ENCODE assay signal across 9 mouse cellular contexts in genomic region chr4:120172050-120172684, GRCm38 (mm10). TPM values are rescaled to one million over a fixed set of nuclear protein-coding genes. Genes with fewer than 3 reads are reported as not detected.
DNase-seq lines count a peak whose midpoint lies in the region; ATAC-seq and TF ChIP-seq lines count a peak whose summit lies in the region.
"Had no signal": no experiment of that assay in that cellular context is flagged by ENCODE, and none has a peak within 500 bp of the region (broad histone marks: within the 10 kb centered on the region; RNA-seq: fewer than 3 reads in every experiment).

No protein-coding gene starts in this region.

- H3K9ac ChIP-seq in heart, embryonic 12.5 days, result no peak overlapping the region
- H3K9ac ChIP-seq in forebrain, postnatal 0 days, result no peak overlapping the region

- H3K27me3 ChIP-seq in heart, embryonic 12.5 days (replicated peaks), result no peaks in the 10 kb centered on the region
- H3K27me3 ChIP-seq in forebrain, postnatal 0 days (ENCODE audit: insufficient read depth, low read length), result no peaks in the 10 kb centered on the region

- WGBS in heart, embryonic 12.5 days, result 18% methylated on average over 7 of the region's 7 CpGs
- WGBS in forebrain, postnatal 0 days, result 9% methylated on average over 7 of the region's 7 CpGs

- H3K27ac ChIP-seq in heart, embryonic 12.5 days (ENCODE audit: poor library complexity, severe bottlenecking), result no peak overlapping the region
- no peak overlapping the region for H3K27ac ChIP-seq in forebrain, postnatal 0 days (ENCODE audit: low read depth, low read length)
- H3K27ac ChIP-seq: macrophage had no signal

- peak; percentile 46; the same call in 1 of the 2 replicates for ATAC-seq in heart, embryonic 12.5 days (ENCODE audit: insufficient number of reproducible peaks, low FRiP score)
- ATAC-seq in forebrain, postnatal 0 days, result peak; percentile 89
- ATAC-seq in monocyte, adult 5-6 weeks (replicated peaks; ENCODE audit: insufficient number of reproducible peaks, low FRiP score, low TSS enrichment, poor library complexity, severe bottlenecking), result no peak
- no peak for ATAC-seq in activated CD4-positive, CD25-positive, alpha-beta regulatory T cell, adult 4 months

- H3K4me2 ChIP-seq in heart, embryonic 12.5 days, result no peak overlapping the region
- no peak overlapping the region for H3K4me2 ChIP-seq in forebrain, postnatal 0 days (ENCODE audit: low read depth)

- no peak for TF ChIP-seq CTCF in forebrain, postnatal 0 days (IDR thresholded peaks at IDR 0.05; ENCODE audit: low read depth)

- H3K4me3 ChIP-seq in heart, embryonic 12.5 days, result no peak overlapping the region
- H3K4me3 ChIP-seq in forebrain, postnatal 0 days (ENCODE audit: low read depth, low read length), result no peak overlapping the region

- H3K4me1 ChIP-seq in heart, embryonic 12.5 days (replicated peaks), result peaks cover 29% of the 10 kb centered on the region
- peaks cover 6% of the 10 kb centered on the region; the same call in 1 of the 2 replicates for H3K4me1 ChIP-seq in forebrain, postnatal 0 days (ENCODE audit: insufficient read depth)

- H3K36me3 ChIP-seq in heart, embryonic 12.5 days, result no peaks in the 10 kb centered on the region
- H3K36me3 ChIP-seq in forebrain, postnatal 0 days (ENCODE audit: insufficient read depth), result no peaks in the 10 kb centered on the region

- no peak for DNase-seq in heart, adult 9 months (ENCODE audit: low spot score in 2 of 2)
- DNase-seq in NIH3T3 (ENCODE audit: low read depth), result peak; percentile 76
- DNase-seq in forebrain, postnatal 0 days, result peak; percentile 78
- peak; percentile 66 to 77 for DNase-seq in layer of hippocampus, postnatal 10 days (ENCODE audit: low spot score in 2 of 2)
- peak; percentile 62 for DNase-seq in ovary, postnatal 36 days (ENCODE audit: low spot score)

- H3K9me3 ChIP-seq in heart, embryonic 12.5 days (replicated peaks), result no peaks in the 10 kb centered on the region
- no peaks in the 10 kb centered on the region for H3K9me3 ChIP-seq in forebrain, postnatal 0 days (ENCODE audit: low read length)

RNA-seq across cellular contexts. Expression of gene Edn2, which starts 11.2 kb away (rescaled TPM):
- polyA plus RNA-seq in heart, embryonic 12.5 days (2016; fragmentation: Nextera tagmentation; extraction: Ambion mirVana), result 0.38 and 0.55 TPM in 2 replicates
- not detected in 2 replicates for total RNA-seq in forebrain, postnatal 0 days (2014; rRNA removed)
- 0.13 TPM in 1 of 2 replicates, not detected in the other for polyA plus RNA-seq in forebrain, postnatal 0 days (2015; fragmentation: Nextera tagmentation; extraction: Ambion mirVana)
- total RNA-seq in layer of hippocampus, postnatal 10 days (2021), result not detected
- total RNA-seq in monocyte, adult 5-6 weeks (2017), result not detected in 3 replicates
- not detected for polyA plus RNA-seq in activated CD4-positive, CD25-positive, alpha-beta regulatory T cell, adult 4 months (2017; shearing (Covaris generic))
- polyA plus RNA-seq: macrophage had no signal

Comparison
In these comparisons a context has a peak if more than half of its experiments do, and no peak if none do; other contexts are left out.
1. ATAC-seq: peak in heart, embryonic 12.5 days (single experiment) and forebrain, postnatal 0 days (single experiment); none in monocyte, adult 5-6 weeks (single experiment) and activated CD4-positive, CD25-positive, alpha-beta regulatory T cell, adult 4 months (single experiment).
2. DNase-seq: peak in NIH3T3 (single experiment), forebrain, postnatal 0 days (single experiment), layer of hippocampus, postnatal 10 days (2 of 2) and ovary, postnatal 36 days (single experiment); none in heart, adult 9 months (0 of 2).